Mouse (Mus musculus) G1E (cell line): ENCODE measurements around the gene Cd9. TPM values are rescaled to one million over a fixed set of nuclear protein-coding genes. Genes with fewer than 3 reads are reported as not detected.

ENCODE experiments used
- ATAC-seq: 2 replicates; pipeline ENCODE4 v1.8.0; 2016; ENCODE audit warnings: mild to moderate bottlenecking; ENCODE audit not compliant: insufficient number of reproducible peaks, poor library complexity, low FRiP score, severe bottlenecking; ENCODE audit errors: extremely low read depth
- DNase-seq: peaks from one replicate; pipeline ENCODE4 v3.0.0; 2012; ENCODE audit warnings: low spot score
- H3K27me3 ChIP-seq: 2 replicates; pipeline ENCODE4 v1.6.1; 2012; ENCODE audit warnings: mild to moderate bottlenecking, low read length, inconsistent platforms; ENCODE audit not compliant: insufficient read depth
- H3K36me3 ChIP-seq: replicated peaks from 2 replicates; pipeline ENCODE3; 2012; ENCODE audit warnings: mild to moderate bottlenecking, inconsistent platforms
- H3K4me1 ChIP-seq: 2 replicates; pipeline ENCODE4 v1.6.1; 2012; ENCODE audit warnings: low read depth, low read length, inconsistent platforms, mixed read lengths; ENCODE audit not compliant: insufficient read depth
- H3K4me3 ChIP-seq: 2 replicates; pipeline ENCODE4 v1.5.1; 2012; ENCODE audit warnings: low read depth, mild to moderate bottlenecking, inconsistent platforms, low read length, moderate library complexity, mixed read lengths
- H3K9me3 ChIP-seq: replicated peaks from 2 replicates; pipeline ENCODE4 v1.6.1; 2012; ENCODE audit warnings: inconsistent platforms
- CTCF ChIP-seq: IDR thresholded peaks from 2 replicates; pipeline ENCODE4 v1.5.1; 2012; ENCODE audit warnings: low read depth, low read length, inconsistent platforms, mixed read lengths
- GATA1 ChIP-seq: IDR thresholded peaks from 2 replicates; pipeline ENCODE4 v1.6.1; 2012; ENCODE audit warnings: borderline replicate concordance, low read length, inconsistent platforms, mixed read lengths
- GATA2 ChIP-seq: IDR thresholded peaks from 2 replicates; pipeline ENCODE4 v1.6.1; 2012; ENCODE audit warnings: low read depth, low read length, inconsistent platforms, borderline replicate concordance
- POLR2AphosphoS5 ChIP-seq: IDR thresholded peaks from 2 replicates; pipeline ENCODE4 v1.6.1; 2012; ENCODE audit warnings: low read depth, low read length, inconsistent platforms; ENCODE audit not compliant: insufficient replicate concordance
- TAL1 ChIP-seq: conservative IDR thresholded peaks from 2 replicates; pipeline ENCODE4 v1.6.1; 2012; ENCODE audit warnings: low read depth, low read length, inconsistent platforms, mixed read lengths
- polyA plus RNA-seq: library from polyadenylated mRNA; stranded (reverse); fragments of >175 nt; gene quantifications from 2 replicates; pipeline ENCODE4 v1.2.3, GENCODE M21; 2012
- total RNA-seq, 2 experiments: library from RNA; stranded (forward) in 1 of 2; stranded (reverse) in 1 of 2; fragments of 200-1000 nt in 1 of 2; fragments of >200 nt in 1 of 2; fragmentation: Nextera tagmentation in 1 of 2; gene quantifications; 2 replicates each; pipeline ENCODE4 v1.2.3; 2014 to 2017

The Cd9 gene
- total and polyA plus RNA-seq, 3 experiments, result not detected

DNA sequence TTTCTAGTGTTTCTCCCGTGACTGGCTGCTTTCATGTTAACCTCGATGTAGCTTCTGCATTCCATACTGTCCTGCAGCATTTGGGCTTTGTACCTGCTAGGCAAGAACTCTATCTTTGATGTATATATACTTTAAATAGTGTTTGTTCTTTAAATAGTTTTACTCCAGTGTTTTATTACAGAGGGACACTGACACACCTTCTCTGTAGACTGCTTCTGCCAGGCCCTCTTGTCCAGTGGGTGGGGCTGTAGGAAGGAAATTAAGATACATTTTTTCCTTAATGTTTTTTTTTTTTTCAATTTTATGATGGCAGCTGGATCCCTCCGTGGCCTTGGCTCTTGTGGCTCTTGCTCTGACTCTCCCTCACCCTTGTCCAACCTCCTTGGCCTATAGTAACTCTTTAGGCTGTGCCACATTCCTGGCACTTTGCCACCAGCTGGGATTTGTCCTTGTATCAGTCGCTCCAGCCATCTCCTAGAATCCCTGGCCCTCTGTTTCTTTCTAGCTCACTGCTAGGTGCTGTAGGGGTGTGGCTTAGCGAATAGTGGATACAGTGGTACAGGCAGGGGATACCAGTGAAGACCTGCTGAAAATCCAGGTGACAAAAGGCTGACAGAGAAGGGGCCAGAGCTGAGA is 27.1 kb upstream of the Cd9 start:
- TF ChIP-seq CTCF (no peak), TAL1 (no peak)
- ATAC-seq, result no peak
- DNase-seq, result no peak
- Histone ChIP-seq H3K9me3 (peaks cover 64% of the 10 kb centered on the region), H3K4me1 (no peaks in the 10 kb centered on the region), H3K4me3 (no peak overlapping the region), H3K36me3 (no peaks in the 10 kb centered on the region), H3K27me3 (no peaks in the 10 kb centered on the region)

GRCm38 (mm10) chr6:125515503-125516315 is 21.1 kb upstream of the Cd9 start:
- no peaks in the 10 kb centered on the region for H3K4me1 ChIP-seq
- ATAC-seq, result no peak

GRCm38 (mm10) chr6:125512950-125513596 is 18.5 kb upstream of the Cd9 start:
- DNase-seq, result no peak
- Histone ChIP-seq H3K27me3 (no peaks in the 10 kb centered on the region), H3K4me1 (no peaks in the 10 kb centered on the region), H3K9me3 (peaks cover 72% of the 10 kb centered on the region), H3K4me3 (no peak overlapping the region), H3K36me3 (no peaks in the 10 kb centered on the region)
- no peak for ATAC-seq
- TF ChIP-seq POLR2AphosphoS5 (no peak), GATA1 (no peak), GATA2 (no peak), CTCF (no peak), TAL1 (no peak)

More at GRCm38 (mm10) chr6:125515503-125516315, 21.1 kb upstream of the Cd9 start:
- Histone ChIP-seq H3K36me3 (no peaks in the 10 kb centered on the region), H3K27me3 (no peaks in the 10 kb centered on the region), H3K9me3 (peaks cover 75% of the 10 kb centered on the region), H3K4me3 (no peak overlapping the region)
- no peak for DNase-seq
- TF ChIP-seq GATA2 (no peak), GATA1 (no peak), POLR2AphosphoS5 (no peak), TAL1 (no peak), CTCF (no peak)

GRCm38 (mm10) chr6:125511196-125511595 is 16.6 kb upstream of the Cd9 start:
- Histone ChIP-seq H3K27me3 (no peaks in the 10 kb centered on the region), H3K36me3 (no peaks in the 10 kb centered on the region), H3K4me3 (no peak overlapping the region), H3K4me1 (no peaks in the 10 kb centered on the region), H3K9me3 (peaks cover 73% of the 10 kb centered on the region)
- ATAC-seq, result no peak
- no peak for DNase-seq
- TF ChIP-seq CTCF, result no peak
- TF ChIP-seq POLR2AphosphoS5, result no peak
- TF ChIP-seq GATA1, result no peak
- TF ChIP-seq TAL1, result no peak
- TF ChIP-seq GATA2, result no peak

DNA sequence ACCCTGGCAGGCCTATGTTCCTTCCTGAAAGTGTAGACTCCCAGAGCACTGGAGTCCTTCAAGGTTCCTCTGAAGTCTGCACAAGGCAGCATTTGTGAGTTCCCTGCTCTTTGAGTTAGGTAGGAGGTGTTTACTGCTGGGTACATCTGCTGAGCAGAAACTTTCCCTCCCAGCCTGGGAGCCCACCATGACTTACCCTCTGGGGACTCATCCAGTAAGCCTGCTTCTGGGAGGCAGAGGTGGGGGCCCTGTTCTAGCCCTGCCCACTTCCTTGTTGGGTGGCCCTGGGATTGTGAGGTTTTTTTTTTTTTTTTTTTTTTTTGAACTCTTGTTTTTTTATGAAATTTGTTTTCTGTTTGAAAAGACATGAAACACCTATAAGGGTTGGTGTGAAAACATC is 16.1 kb upstream of the Cd9 start:
- no peak for DNase-seq
- Histone ChIP-seq H3K27me3 (no peaks in the 10 kb centered on the region), H3K9me3 (peaks cover 73% of the 10 kb centered on the region), H3K4me1 (no peaks in the 10 kb centered on the region), H3K36me3 (no peaks in the 10 kb centered on the region), H3K4me3 (no peak overlapping the region)
- TF ChIP-seq GATA2 (no peak), CTCF (no peak), POLR2AphosphoS5 (no peak), TAL1 (no peak), GATA1 (no peak)
- no peak for ATAC-seq

GRCm38 (mm10) chr6:125509783-125510182 is 15.2 kb upstream of the Cd9 start:
- H3K9me3 ChIP-seq, result peaks cover 72% of the 10 kb centered on the region
- no peak for DNase-seq
- no peak for ATAC-seq
- TF ChIP-seq POLR2AphosphoS5, result no peak
- TF ChIP-seq GATA2, result no peak
- TF ChIP-seq TAL1, result no peak
- no peak for TF ChIP-seq GATA1
- no peak for TF ChIP-seq CTCF
- no peak overlapping the region for H3K4me3 ChIP-seq
- H3K4me1 ChIP-seq, result no peaks in the 10 kb centered on the region
- H3K36me3 ChIP-seq, result no peaks in the 10 kb centered on the region
- H3K27me3 ChIP-seq, result no peaks in the 10 kb centered on the region
